Mouse (Mus musculus) gastrocnemius, postnatal 14 days (tissue): ENCODE results near the gene Kif2a. TPM values are rescaled to one million over a fixed set of nuclear protein-coding genes. Genes with fewer than 3 reads are reported as not detected.
A peak's percentile ranks its signal among the peaks of the same experiment; 100 is the strongest.

Experiments
- DNase-seq: peaks from one replicate; pipeline ENCODE4 v3.0.0; 2021; ENCODE audit warnings: mixed read lengths
- intact Hi-C: fragments of 180-260 bp; cut with DNase I; formaldehyde crosslinking; loops from one replicate; pipeline ENCODE4 v1.15.1; 2025; ENCODE audit warnings: low total_unique reads
- long read RNA-seq, 2 experiments: library from polyadenylated mRNA; stranded (forward); transcript quantifications; one replicate each; pipeline ENCODE4 v2.0.0; 2021
- total RNA-seq, 2 experiments: library from RNA; stranded (reverse); gene quantifications; 2 replicates each; pipeline ENCODE4 v1.2.3; 2021

Gene Kif2a
- total RNA-seq = 10 to 100 TPM; 16.8 to 22.8 TPM
- long read RNA-seq, experiment 1, partial matches to known transcripts = 1 of 2 reads
- long read RNA-seq, experiment 1, other reads (novel, unspliced or antisense) = 0 of 2 reads
- long read RNA-seq, experiment 2 = 0 reads

DNA sequence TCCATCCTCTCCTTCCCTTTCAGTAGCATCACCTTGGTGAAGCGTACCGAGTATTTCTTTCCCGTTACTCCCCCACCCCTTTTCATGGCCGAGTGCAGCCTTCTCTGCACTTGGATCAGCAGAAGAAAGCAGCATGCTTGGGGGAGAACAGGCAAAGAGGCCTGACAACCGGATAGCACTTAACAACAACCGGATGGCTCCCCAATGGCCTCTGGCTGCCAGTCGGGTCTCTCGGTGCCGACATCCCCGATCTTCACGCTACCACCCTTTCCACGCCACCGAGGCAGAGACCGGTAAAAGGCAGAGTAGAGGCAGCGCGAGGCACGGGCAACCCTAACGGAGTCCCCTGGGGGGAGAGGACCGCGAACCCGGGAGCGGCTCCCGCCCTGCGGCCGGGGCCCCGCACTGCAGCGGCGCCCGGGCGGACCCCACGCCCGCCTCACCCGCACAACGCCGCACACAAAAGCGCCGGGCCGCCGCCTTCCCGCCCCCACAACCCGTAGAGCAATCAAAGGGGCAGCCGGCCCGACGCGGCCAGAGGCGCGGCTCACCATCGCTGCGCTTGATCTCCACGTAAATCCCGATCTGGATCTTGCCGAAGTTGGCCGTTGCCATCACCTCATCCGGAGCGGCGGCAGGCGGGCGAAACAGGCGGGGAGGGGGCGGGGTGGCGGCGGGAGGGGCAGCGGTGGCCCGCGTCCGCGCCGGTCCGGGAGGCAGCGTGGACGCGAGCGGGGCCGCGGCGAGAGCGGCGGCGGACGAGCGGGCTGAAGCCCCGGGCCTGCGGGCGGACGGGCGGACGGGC is at the start of gene Kif2a:
Kif2a (minus strand) TSS at position 666 of the 805 bp plus-strand sequence.
- intact Hi-C loops = no loop called here
- peak; percentile 51 for DNase-seq

DNA sequence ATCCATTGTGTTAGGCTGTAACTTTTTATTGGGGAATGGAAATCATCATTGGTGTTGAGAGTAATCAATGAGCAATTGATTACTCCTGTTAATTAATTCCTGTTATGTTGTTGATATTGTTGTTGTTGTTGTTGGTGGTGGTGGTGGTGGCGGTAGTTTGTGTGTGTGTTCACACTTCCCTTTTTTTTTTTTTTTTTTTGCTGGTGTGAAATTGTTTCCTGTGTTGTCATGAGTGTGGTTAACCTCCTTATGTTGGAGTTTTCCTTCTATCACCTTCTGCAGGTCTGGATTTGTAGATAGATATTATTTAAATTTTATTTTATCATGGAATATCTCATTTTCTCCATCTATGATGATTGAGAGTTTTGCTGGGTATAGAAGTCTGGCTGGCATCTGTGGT is 47.1 kb upstream of the Kif2a start:
- intact Hi-C loops = no loop called here
- no peak for DNase-seq

DNA sequence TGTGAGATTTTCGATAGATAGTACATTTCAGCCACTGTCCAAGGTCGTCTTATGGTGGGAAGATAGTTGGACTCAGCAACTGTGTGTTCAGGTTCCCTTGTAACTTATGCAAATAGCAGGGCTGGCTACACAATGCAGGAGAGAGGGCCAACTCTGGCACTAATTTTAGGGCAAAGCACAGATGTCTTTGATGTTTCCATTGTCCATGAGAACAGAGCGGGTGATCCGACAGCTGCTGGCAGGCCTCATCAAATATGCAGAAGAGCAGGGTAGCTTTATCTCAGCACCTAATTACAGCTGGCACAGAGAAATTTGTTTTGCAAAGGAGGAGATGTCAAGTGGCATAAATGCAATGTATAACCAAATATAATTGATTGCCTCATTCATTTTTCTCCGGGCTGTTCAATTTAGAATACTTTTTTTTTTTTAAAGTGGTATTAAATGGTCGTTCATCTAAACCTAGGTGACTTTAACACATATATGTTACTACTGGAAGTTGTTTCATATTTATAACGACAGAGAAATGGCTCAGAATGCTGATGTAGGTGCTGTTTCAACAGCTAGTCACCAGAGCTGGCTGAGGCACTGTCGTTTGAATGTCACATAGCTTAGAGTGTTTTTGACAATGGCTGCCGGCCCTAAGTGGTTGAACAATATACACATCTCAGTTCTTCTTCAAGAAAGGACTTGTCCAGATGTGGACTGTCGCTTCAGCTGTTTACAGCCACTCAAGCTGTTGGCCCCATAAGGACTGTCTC is 43.4 kb upstream of the Kif2a start:
- DNase-seq = no peak
- intact Hi-C loops = no loop called here

- no peak for DNase-seq
- intact Hi-C loops = no loop called here
Observed at GRCm38 (mm10) chr13:107064263-107064662, 42.3 kb upstream of the Kif2a start.

DNA sequence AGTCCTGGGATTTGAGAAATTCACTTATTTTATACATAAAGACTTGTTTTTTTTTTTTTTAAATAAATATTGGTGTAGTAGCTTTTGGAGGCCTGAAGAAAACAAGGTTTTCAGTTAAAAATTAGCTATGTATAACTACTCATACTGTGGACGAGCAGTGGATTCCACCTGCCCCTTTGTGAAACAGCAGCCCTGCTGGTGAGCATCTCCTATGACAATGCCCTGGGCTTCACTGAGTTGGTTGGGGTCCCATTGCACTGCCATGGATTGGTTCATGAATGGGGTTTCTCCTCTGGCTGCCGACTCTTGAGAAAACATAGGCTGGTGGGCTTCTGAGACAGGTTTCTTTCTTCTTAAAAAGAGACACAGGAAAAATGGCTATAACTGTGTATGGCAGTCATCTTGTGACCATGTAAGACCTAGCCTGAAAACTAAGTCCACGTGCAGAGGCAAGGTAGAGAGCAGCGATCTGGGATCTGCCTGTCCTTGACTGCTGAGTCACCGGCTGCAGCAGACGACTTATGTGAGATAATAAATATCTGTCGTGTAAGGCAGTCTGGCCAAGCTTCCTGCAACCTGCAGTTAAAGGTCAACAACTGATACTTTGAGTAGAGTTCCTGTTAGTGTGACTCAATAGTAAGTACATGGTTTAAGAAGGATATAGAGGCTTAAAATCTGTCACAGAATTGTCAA is 41.3 kb upstream of the Kif2a start:
- intact Hi-C loops = no loop called here
- no peak for DNase-seq

DNA sequence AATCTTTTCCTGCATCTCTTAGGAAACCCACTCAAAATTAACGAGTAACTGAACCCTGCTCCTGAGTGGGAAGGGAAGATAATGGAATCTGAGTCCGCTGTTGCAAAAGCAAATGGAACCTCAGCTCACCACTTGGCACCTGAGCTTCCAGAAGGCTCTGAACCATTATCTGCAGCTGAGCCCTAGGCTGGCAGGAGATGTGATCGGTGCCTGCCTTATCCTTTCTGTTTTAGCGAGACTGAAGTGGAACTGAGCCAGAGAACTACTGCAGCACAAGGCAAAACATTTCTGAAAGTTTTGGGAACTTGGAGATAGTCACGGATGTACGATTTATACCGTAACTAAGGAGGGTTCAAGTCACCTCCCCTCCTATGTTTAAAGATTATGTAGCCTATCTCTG is 38.2 kb upstream of the Kif2a start:
- intact Hi-C loops = no loop called here
- no peak for DNase-seq

DNA sequence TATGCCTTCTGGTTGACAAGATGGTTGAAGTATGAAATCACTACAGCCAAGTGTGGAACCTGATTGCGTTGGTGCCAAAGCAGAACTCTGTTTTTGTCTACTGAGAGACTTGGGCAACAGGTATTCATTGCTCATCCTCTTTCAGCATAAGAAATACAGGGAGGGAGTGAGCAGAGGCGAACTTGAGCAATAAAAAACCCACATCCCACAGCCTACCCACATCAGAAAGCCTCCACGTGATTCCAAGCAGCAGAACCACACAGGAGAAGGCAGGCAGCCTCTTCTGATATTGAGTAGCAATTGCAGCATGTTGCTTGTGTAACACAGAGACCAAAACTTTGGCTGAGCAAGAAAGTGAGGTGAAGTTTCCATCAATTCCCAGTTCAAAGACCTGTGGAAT is 37.5 kb upstream of the Kif2a start:
- intact Hi-C loops = no loop called here
- no peak for DNase-seq

GRCm38 (mm10) chr13:107056318-107056717 is 34.4 kb upstream of the Kif2a start:
- no peak for DNase-seq
- intact Hi-C loops = no loop called here

GRCm38 (mm10) chr13:107054496-107054895 is 32.6 kb upstream of the Kif2a start:
- no peak for DNase-seq
- intact Hi-C loops = no loop called here

DNA sequence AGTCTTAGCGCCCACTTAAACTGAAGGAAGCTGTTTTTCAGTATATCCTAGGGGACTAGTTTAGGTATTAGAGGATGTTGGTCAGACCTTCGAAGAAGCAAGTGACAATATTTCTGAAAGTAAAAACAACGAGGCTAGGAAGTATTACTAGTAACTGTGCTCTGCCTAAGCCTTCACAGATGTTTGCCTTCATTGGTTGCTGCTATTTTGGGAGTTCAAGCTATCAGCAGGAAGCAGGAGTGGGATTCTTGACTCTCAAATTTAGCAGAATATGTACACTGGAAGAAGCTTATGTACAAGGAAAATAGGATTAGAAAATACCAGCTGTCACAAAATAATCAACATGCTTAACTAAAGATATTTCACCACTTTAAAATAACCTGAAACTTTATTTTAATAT is 29.4 kb upstream of the Kif2a start:
- intact Hi-C loops = no loop called here
- no peak for DNase-seq

DNA sequence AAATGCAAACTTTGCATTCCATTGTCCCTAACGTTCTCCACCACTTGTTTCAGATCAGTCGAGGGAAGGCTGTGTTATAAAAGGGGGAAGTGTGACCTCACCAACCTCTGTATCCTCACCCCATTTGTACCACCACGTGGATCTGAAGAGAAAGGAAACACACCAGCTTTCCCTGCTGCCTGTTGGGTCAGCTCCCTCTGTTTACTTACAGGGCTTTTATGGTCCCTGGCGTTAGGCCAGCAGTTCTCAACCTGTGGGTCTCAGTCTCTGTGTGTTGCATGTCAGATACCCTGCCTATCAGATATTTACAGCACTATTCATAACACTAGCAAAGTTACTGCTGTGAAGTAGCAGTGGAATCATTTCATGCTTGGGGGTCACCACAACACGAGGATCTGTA is 22.3 kb upstream of the Kif2a start:
- intact Hi-C loops = no loop called here

GRCm38 (mm10) chr13:107042551-107042950 is 20.6 kb upstream of the Kif2a start:
- intact Hi-C loops = no loop called here
- no peak for DNase-seq

More for the DNA sequence above, 22.3 kb upstream of the Kif2a start:
- no peak for DNase-seq

GRCm38 (mm10) chr13:107039493-107039892 is 17.6 kb upstream of the Kif2a start:
- intact Hi-C loops = no loop called here
- no peak for DNase-seq

DNA sequence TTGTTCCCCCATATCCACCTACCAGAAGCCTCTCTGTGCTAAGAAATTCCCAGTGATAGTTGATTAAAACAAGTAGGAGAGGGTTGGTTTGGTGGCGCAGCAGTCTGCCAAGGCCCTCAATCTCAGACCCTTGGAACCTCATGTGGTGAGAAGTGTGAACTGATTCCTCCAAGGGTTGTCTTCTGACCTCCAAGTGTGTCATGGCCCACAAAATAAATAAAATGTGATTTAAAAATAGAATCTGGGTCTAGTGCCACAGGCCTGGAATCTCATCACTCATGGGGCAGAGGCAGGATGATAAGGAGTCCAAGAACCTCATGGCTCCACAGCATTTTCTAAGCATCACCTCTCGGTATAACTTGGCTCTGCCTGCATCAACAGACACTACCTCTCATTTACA is 16.4 kb upstream of the Kif2a start:
- no peak for DNase-seq

DNA sequence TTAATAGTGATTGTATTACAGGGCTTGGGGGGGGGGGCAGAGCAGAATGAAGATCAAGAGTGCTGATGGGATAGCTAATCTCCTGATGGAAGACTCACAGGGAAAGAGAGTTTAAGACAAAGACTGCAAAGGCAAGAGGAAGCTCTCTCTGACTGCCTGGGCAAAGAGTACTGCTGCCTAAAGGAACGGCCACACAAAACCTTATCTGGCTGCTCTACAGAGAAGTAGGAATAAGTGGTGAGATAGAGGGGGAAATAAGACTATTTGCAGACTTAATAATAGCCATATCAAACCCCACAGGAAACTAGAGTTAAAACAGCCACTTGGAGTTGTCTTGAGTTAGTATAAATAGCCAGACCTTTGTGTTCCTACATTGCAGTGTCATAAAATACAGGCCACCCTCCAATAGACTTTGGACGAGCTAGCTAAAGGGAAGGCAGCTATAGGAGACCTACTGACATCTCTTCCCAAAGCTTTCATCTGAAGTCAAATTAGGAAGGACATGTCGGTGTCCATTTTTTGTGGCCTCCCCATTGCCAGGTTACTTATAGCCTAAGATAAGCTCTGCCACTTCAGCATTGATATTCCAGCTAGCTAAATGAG is 13.7 kb upstream of the Kif2a start:
- DNase-seq = no peak
- intact Hi-C loops = no loop called here

More for the DNA sequence above, 16.4 kb upstream of the Kif2a start:
- intact Hi-C loops = no loop called here

DNA sequence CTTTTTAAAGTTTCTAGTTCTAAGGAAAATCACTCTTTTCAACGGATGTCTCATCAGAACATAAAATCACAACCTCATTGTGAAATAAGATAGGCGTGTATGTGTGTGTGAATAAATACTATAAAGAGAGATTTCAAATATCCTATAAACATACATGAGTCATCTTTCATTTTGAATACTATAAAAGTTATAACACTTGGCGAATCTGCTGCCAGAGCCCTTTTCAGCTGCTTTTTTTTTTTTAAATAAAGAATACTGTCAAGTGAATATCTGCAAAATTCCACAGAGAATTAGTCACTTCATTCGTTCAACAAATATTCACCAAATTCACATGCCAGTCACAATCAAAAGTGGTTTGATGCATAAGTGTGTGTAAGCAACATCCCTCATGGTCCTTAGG is 13.2 kb upstream of the Kif2a start:
- intact Hi-C loops = no loop called here
- DNase-seq = no peak

DNA sequence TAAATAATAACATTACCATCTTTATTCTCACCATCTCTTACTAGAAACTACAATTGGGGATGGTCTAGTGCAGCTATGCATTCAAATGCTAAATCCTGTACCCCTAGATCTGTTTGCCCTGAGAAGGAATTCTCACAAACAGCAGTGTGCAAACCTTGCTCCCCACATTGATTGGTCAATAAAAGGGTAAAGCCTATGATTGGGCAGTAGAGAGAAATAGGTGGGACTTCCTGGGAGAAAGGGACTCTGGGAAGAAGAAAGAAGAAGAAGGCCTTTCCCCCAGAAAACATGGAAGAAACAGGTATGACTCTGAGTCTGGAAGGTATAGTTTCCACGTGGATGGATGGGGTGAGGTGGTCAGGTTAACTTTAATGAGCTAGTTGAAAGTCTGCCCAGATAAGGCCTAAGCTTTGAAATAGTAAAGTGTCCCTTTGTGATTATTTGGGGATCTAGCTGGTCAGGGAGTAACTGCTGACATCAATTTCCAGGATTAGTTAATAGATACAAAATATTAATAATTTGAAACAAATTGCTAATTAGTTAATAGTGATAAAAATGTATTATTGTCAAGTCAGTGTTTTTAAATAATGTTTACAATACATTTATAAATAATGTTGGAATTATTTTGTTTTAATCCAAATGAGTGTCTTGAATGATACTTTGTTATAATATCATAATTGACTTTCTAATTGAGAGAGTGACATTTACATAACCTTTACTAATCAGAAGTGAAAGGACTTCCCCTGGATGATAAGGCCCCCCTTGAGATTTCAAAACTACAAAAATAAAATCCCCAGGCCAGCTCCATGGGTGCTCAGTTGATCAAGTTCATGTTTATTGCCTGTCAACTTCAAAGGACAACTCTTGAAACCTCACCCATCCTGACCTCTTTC is 12.3 kb upstream of the Kif2a start:
- intact Hi-C loops = no loop called here
- DNase-seq = no peak

- intact Hi-C loops = no loop called here
- no peak for DNase-seq
Observed at GRCm38 (mm10) chr13:107031228-107031627, 9.3 kb upstream of the Kif2a start.

- DNase-seq = no peak
- intact Hi-C loops = no loop called here
Observed at GRCm38 (mm10) chr13:107027218-107027617, 5.3 kb upstream of the Kif2a start.
